Mouse (Mus musculus) cerebellum, postnatal 4 days (tissue): ENCODE data around the gene Fgr.

Experiments
- DNase-seq, 2 experiments: peaks; one replicate each; pipeline ENCODE4 v3.0.0; 2022; ENCODE audit warnings: low spot score in 2 of 2, mixed read lengths in 1 of 2

The Fgr gene

DNA sequence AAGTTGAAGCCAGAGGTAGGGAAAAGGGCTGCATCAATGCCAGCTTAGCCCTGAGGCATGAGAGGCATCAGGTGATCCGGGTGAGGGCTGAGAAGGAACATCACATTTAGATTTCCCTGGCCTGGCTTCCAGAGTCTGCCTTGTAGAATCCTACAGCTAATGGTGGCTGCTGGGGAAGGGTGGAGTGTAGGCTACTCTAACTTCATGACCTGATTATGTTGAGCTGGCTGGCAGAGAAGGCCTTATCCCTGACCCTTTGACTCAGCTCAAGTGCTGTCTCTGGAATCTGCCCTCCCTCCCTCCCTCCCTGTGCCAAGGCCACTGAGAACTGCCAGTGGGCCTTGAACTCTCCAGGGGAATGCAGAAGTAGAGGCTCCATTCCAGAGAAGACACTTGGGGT is 61.6 kb downstream of the Fgr start:
- no peak for DNase-seq

DNA sequence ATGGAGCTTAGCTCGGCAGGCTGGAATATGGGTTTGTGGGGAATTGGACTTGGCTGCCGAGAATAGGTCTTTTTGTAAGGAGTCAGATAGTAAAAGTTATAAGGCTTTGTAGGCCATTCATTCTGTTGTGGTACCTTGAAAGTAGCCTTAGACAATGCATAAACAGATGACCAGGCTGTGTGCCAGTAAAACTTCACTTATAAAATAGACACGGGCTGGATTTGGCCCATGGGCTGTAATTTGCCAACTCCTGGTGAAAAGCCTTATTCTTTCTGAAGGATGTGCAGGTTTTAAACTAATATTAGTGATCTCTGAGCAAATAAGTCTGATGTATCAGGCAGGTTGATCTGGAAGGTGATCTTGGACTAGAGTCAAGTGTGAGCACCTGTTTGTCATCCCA is 62.1 kb downstream of the Fgr start:
- DNase-seq: no peak

DNA sequence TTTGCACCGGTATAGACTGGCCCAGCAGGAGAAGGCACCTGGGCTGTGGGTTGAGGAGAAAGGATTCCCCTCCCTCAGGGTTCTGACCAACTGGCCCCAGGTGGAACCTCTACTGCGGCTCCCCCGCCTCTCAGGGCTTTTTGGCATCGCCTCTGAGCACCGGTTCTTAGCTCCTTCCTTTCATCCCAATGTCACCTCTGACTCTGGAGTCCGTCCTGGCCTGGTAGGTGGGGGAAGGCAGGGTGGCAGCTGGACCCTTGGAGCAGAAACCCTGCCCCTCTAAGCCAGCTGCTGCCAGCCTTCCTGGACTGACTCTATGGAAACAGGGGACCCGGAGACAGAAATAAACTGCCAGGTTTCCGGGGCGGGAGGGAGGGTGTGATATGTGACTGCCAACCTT is 63.4 kb downstream of the Fgr start:
- no peak for DNase-seq

DNA sequence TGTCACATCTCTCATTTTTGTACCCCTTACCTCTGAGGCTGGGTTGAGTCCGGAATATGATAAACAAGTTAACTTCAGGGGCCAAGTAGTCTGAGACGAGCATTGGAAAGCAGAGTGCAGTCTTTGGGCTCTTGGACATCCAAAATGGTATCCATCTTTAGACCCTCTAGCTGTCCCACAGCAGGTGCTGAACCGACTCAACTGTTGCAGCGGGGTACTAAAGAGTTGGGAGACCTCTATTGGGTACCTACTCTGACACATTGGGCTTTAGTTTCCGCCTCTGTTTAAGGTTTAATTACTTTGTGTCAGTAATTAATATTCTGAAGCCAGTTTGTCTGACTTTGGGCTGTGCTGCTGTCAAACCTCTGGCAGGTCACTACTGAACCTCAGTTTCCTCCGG is 63.9 kb downstream of the Fgr start:
- no peak for DNase-seq

DNA sequence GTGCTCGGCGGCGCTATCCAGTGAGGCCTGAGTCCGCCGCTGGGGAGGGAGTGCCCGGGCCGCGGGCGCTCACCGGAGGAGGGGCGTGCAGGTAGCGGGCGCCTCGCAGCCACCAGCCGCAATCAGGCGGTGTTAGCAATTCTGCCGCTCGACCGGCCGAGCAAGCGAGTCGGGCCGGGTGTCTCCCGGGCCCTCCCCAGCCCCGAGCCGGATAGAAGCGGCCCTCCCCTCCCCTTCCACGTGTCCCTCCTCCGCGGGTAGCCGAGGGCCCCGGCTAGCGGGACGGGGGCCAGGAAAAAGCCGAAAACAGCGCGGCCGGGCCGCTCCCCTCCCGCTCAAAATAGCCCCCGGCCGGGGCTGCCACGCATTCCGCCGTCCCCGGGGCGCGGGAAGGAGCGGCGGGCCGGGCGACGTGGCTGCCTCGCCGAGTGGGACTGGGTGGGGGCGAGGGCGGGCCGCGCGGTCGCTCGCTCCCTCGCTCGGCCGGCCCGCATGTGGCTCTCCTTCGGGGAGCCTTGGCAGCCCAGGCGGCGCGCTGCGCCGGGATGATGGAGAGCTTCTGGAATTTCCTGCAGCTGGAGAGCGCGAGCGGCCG is 64.7 kb downstream of the Fgr start:
- DNase-seq: no peak

DNA sequence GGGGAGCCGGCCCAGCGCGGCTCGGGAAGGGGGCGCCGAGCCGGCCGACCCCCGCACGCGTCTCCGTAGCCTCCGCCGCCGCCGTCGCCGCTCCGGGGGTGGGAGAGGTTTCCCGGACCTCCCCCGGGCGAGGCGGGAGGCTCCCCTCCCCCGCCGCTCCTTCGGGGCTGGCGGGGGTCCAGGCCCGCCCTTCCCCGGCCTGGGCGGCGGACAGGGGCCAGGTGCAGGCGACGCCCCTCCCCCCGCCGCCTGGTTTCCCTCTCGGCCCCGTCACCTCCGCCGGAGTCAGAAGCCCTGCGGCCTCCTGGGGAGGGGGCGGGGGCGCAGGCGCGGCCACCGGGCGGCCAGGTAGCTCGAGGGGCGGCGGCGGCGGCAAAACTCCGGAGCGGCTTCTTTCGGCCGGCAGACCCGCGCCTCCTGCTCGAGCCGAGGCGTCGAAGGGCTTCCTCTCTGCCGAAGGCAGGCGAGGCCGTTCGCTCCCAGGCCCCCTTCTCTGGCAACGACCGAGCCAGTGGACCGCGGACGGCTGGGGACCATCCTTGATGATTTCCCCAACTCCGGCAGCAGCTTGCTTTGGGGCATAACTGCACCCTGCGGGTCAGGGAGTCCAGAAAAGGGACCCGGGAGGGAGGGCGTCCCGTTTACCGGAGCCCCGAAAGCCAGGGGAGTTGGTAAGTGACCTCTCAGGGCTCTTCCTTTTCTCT is 65.4 kb downstream of the Fgr start:
- DNase-seq: no peak

DNA sequence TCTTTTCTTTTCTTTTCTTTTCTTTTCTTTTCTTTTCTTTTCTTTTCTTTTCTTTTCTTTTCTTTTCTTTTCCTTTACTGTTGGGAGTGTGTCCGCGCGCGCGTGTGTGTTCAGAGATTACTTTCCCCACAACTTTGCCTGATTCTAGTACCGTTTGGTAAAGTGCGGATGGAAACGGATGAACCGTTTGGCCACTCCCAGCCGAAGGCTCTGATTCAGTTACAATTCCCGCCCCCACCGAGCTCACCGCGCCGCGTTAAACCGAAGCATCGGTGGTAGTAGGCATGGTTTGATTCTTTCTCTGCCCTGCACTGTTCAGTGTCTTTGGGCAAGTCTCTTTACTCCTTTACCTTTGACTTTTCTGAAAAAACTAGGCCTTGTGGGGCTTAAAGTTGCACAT is 65.9 kb downstream of the Fgr start:
- DNase-seq: no peak

DNA sequence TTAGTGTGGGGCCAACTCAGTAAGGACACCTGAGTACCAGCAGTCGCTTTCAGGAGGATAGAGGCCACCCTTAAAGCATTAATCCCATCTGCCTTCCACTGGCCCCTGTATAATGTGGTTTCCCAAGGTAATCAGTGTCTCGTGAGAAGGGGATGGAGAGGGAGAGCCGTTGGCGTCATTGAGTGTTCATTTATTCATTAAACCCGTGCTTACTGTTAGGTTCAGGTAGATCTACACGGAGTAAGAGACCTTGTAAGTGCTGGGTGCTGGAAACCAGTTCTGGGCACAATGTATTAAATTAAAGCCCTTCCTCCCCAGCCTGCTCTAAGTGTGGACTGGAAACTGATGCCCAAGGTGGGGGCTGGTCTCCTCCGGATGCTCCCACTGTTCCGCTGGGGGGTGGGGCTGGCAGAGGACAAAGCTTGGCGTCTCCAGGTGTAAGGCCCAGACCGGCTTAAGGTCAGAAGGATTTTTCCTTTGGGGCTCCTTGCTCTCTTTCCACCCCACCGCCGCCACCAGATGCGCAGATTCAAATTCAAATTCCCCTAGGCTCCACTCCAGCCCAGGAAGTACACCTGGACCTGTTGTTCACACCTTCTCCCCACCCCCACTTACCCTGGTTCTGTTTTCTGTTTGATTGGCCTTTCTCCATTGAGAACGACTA is 66.5 kb downstream of the Fgr start:
- DNase-seq: no peak

DNA sequence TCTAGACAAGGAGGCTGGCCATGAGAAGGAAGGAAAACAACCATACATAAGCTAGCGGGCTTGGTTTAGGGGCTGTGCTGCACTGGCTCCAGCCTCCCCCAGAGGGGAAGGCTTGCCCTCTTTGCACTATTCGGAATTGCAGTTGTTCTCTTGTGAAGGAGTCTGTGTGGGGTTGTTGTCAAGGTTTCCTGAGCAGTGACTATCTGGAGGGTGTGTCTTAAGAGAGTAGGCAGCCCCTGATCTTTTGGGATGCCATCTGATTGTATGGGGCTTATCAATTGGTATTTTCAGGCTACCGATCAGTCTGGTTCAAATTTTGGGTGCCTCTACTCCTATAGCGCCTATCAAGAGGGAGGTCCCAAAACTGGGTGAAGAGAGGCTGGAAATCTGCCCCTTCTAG is 68.3 kb downstream of the Fgr start:
- no peak for DNase-seq

DNA sequence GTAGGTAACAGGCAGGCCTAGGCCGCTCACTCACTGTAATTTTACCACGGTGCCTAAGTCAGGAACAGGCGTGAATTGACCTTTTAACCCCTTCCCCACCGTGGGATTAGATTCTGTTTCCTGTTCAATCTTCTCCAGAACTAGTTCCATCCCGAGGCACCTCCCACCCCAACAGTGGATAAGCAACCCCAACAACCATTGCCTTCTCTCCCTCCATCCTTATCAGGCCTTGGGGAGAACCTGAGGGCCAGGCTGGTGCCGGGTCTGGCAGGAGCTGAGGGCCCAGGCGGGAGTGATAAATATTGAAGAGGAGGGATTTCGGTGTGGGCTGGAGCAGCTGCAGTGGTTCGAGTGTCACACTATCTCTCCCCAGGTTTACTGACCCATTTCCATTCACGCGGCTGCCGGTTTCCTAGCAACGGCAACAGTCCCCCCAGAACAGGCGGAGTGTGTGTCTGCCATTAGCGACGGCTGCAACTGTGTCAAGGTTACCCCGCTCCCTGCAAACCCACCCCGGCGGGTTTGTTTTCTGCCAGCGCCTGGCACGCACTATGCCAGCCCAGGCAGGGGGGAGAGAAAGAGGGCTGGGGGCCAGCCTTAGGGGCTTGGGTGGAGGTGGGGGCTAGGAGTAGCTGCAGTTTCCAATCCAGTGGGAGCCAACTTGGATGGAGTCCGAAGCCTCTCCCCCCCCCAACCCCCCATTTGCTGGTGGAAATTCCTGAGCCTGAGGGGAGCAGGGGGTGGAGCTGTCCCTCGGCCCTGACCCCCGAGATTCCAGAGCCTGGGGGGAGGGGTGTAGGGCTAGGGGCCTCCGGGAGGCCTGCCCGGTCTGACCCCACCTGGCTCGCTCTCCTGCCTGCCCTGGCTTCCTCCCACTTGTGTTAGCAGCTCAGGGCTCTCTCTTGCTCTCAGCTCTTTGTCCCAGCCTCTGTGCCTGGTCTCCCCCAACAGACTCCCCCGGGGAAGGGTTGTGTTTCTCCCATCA is 69.0 kb downstream of the Fgr start:
- peak in 1 of 2 experiments; percentile 70 for DNase-seq

DNA sequence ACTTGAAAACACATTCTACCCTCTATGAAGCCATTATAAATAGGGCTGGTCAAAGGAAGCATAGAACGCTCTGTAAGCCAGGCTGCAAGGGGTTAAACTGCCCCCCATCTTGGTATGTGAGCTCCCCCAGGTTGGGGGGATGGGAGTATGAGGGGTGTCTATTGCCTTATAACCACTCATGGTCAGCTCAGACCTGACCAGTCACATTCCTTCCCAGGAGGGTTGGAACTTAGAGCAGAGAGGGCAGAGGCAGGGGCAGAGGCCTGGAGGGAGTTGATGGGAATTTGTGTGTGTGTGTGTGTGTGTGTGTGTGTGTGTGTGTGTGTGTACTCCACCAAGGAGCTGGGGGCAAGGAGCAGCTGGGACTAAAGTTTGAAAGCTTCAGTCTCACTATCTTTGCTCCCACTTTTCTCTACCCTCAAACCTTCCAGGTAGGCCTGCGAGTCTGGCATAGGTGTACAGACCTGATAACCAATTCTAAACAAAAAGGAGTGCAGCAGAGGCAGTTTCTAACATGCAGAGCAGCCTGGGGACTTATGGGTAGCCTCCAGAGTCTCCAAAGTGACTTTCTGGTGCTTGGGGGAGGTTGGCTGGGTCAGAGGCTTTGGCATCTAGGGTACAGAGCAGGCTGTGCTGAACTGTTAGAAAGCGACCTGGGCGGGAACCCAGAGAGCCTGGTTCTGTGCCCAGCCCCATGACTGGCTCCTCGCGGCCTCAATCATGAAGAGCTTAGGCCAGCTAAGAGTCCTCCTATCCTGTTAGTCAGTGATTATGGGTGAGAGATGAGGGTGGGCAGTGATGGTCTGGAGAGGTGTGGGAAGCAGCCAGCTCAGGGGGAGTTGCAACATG is 70.1 kb downstream of the Fgr start:
- no peak for DNase-seq

DNA sequence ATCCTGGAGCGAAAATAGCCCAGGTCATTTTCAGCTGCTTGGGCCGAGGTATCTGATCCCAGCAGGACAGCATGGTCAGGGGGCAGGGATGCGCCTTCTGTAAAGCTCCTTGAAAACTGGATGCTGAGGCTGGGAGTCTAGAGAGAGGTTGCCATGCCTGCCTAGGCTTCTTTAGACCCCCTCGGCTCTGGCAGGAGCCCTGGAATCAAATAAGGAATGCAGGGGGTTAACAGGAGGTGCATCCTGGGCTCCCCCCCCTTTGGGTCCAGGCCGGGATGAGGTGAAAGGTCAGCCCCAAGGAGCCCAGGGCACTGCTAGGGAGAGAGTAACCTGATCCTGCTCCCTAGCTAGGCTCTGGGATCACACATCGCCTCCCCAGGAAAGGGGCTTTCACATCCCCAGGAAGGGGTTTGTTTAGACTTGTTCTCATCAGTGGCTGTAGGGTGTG is 70.8 kb downstream of the Fgr start:
- no peak for DNase-seq

DNA sequence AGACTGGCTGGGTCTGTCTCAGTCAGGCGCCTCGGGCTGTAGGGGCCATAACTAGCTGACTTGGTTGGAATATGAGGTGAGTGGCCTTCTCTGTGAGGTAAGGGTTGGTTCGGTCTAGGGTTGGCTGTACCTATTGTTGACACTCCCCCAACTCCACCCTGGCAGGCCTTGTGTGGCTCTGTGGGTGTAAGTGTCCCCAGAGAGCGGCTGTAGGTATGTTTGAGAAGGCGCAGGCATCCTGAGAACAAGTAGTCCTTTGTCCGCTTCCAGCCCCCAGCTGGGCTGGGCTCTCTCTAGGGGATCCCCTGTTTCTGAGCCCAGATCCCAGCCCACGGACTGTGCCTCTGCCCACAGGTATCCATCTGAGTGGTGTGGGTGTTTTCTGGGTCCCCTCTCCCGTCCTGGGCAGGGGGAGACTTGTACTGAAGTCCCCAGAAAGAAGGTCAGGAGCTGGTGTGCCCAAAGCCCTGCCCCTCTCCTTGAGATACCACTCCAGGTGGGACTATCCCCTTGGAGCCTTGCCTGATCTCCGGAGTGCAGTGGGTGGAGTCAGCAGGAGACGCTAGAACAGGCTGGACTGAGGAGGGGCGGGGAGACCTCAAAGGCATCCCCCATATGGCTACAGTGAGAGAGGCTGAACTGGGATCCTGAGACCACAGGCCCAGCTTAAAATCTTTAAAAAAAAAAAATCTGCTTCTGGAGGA is 72.0 kb downstream of the Fgr start:
- no peak for DNase-seq

DNA sequence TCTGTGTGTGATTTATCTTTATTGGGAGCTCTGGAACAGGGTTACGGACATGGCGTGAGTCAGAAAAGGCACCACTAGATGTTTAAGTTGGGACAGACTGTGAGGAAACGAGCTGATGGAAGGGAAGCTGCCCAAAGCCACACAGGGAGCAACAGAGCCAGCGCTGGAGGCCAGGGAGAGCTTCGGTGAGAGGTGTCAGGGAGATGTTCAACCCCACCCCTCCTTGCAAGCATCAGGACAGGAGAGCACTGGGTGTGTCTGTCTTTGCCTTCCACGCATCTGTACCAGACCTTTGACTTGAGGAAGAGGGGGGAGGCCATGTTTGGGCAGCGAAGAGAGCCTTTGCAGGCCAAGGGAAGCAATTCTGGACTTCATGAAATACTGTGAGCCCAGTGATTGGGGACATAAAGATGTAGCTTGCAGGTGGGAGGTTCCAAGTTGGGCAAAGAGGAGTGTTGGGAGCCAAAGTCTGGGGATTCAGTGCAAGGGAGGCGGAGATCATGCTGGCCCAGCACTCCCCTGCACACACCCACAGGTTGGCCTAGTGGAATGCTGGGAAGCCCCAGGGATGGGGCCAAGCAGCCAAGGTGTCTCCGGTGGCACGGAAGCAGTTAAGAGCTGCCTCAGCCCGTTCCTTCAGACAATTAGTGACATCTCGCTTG is 72.9 kb downstream of the Fgr start:
- no peak for DNase-seq

DNA sequence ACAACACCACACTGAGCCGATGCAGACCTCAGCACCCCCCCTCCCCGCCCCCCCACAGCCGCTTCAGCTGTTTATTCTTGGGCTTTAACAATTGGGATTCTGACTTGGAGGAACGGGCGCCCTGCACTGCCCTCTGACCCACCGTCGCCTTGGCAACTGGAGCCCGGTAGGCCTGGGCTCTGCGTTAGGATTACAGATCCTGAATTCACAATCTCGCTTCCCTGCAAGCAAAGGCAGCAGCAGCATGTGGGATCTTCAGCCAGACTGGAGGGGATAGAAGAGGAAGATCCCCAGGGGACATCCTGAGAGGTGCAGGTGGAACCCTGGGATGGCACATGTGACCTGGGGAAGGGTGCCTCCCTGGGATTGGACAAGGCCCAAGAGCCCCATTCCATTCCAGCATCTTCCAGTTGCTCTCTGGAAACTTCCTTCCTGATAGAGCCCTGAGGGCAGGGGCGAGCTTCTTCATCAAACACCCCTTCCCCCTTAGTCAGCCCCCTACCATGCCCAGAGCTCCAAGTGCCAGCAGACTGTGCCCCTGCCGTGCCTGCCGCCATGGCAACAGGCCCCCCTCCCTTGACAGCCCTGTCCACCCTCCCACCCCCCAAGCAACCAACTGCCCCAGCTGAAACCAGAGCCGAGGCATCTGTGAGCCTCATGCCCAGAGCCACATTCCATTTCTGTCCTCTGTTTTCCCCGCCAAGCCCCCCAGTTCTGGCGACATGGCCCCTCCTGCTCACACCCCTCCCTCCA is 73.6 kb downstream of the Fgr start:
- DNase-seq: no peak

DNA sequence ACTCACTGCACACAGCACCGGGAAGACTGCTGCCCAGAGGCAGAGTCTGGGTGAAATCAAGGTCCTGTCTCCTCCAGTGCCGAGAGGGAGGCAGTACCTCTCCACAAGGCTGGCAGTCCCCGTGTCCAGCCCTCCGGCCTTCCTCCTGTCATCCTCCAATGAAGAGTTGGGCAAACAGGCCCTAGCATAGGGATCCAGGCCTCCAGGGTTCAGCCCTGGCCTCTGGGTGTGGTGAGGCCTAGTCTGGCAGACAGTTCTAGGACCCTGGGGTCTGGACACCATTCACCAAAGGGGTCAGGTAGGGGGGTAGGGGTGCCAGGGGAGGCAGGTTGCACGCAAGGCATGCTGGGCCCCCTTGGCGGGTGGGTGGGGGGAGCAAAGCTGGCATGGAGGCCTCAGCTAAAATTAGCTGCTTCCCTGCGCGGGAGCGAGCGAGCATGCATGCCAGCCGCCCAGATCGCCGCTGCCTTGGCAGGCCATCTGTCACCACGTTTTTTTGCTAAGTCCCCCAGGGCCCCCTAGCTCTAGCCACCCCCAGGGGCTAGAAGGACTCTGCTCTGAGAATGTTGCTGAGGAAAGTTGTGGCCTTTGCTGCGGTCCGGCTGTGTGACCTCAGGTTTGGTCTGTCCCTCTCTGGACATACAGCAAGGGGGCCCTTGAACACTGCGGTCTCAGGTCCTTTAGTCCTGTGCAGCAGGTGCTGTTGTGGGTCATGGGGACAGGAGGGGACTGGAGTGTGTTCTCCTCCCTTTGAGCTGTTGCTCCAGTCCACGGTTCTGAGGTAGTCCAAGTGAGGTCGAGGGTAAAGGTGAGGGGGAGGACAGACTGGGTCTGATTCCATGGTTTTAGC is 75.4 kb downstream of the Fgr start:
- peak in 1 of 2 experiments; percentile 48 for DNase-seq

DNA sequence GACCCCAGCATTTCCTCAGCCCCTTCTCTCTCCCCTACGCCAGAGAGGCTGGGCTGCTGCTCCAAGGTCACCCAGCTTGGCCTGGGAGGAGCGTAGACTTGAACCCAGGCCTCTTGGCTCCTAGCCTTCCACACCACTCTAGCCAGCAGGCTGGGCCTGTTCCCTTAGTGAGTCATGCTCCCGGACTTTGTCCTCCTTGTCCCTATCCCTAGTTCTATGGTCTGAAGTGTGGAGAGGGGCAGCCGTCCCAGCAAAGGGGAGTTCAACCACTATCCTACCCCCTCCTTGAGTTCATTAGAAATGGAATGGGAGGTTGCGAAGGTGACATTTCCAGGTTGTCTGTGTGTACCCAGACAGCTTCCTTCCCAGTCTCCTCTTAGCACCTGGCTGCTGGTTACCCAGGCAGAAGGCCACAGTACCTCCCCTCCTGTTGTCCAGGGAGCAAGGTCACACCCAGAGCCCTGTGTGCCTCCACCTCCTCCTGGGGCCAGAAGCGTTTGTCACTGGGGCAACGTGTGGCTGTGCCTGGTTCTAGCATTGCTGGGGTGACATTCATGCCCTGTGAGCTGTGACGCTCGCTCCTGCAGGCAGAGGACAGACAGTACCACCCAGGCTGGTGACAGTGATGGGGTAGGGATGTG is 76.4 kb downstream of the Fgr start:
- no peak for DNase-seq
